Mouse (Mus musculus) erythroblast, embryonic 14.5 days (primary cell): ENCODE data around the gene Utrn.

Experiments used
- GATA1 ChIP-seq: IDR thresholded peaks from 2 replicates; pipeline ENCODE4 v1.6.1; 2012; ENCODE audit warnings: low read length, inconsistent platforms, mixed read lengths
- TAL1 ChIP-seq: IDR thresholded peaks from 3 replicates; pipeline ENCODE4 v1.6.1; 2012; ENCODE audit warnings: low read length, inconsistent platforms, mixed read lengths

GRCm38 (mm10) chr10:12696704-12697103 is 172.5 kb downstream of the Utrn start:
- TF ChIP-seq GATA1 = no peak
- TF ChIP-seq TAL1 = no peak
